Mouse (Mus musculus): ENCODE results near the gene Tmem240. TPM values are rescaled to one million over a fixed set of nuclear protein-coding genes. Genes with fewer than 3 reads are reported as not detected.

The Tmem240 gene
- polyA plus RNA-seq, 1 experiment from 2014 or later: 10.1 TPM

GRCm38 (mm10) chr4:155760613-155761355, 26.2 kb downstream of the Tmem240 start, which contains the start of gene Atad3a:
TSS of gene Atad3a (minus strand) at chr4:155761093.
- ATAC-seq: peak; percentile 97
- H3K4me2 ChIP-seq (replicated peaks): peak within 1 kb of the TSS; percentile 99

DNA sequence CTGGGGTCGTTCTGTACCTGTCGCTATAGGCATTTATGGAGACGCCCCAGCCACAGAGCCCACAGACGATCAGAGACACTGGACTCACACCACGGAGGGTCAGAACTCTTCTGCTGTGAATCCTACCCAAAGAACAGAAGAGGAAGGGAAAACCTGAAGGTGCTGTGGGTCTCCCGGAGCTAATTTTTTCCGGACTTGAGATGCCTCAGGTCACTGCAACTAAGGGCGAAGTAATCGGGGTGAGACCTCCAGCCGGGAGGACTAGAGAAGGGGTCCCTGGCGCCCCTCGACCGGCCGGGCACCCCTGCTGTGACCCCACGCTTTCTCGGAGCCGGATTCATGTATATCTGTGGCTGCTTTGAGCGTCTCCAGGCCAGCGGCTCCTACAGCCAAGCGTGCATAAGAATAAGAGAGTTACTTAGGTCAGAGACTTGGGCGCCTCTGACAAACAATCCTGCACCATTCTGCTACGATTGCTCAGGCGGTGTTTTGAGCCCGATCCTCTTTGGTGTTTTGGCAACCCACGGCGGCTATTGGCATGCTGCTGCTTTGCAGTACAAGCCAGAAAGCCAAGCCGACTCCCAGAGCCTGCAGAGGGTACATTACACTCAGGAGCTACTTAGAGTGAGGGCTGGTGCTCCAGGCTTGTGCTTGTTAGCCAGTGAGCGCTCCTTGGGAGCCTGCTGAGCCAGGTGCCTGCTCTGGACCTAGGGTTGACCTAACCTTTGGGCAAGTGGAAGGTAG, 26.9 kb downstream of the Tmem240 start:
- H3K4me3 ChIP-seq (replicated peaks): peak overlapping the region; percentile 91
- peak; percentile 17 for ATAC-seq
- H3K9ac ChIP-seq (replicated peaks): peak overlapping the region; percentile 82
- WGBS: 3% methylated on average over 28 of the region's 28 CpGs
- H3K27ac ChIP-seq: no peak overlapping the region
- H3K9me3 ChIP-seq: no peaks in the 10 kb centered on the region
- peak overlapping the region; percentile 99 for H3K4me2 ChIP-seq (replicated peaks)
- H3K4me1 ChIP-seq (replicated peaks): peaks cover 26% of the 10 kb centered on the region
- no peaks in the 10 kb centered on the region for H3K27me3 ChIP-seq
- H3K36me3 ChIP-seq: peaks cover 10% of the 10 kb centered on the region

More at GRCm38 (mm10) chr4:155760613-155761355, 26.2 kb downstream of the Tmem240 start, which contains the start of gene Atad3a:
- Histone ChIP-seq H3K4me1 (replicated peaks) (peaks cover 26% of the 10 kb centered on the region), H3K27me3 (no peaks in the 10 kb centered on the region), H3K36me3 (peaks cover 18% of the 10 kb centered on the region), H3K4me3 (replicated peaks) (peak within 1 kb of the TSS; percentile 91), H3K9ac (replicated peaks) (peak within 1 kb of the TSS; percentile 86), H3K27ac (no peak within 1 kb of the TSS), H3K9me3 (no peaks in the 10 kb centered on the region)
- WGBS: under 1% methylated on average over 68 of the region's 68 CpGs

GRCm38 (mm10) chr4:155762357-155762756, 27.8 kb downstream of the Tmem240 start:
- Histone ChIP-seq H3K27ac (no peak overlapping the region), H3K4me3 (replicated peaks) (no peak overlapping the region), H3K27me3 (no peaks in the 10 kb centered on the region), H3K9ac (replicated peaks) (no peak overlapping the region), H3K4me2 (replicated peaks) (no peak overlapping the region), H3K36me3 (peaks cover 2% of the 10 kb centered on the region; the same call in 1 of the 2 replicates), H3K9me3 (no peaks in the 10 kb centered on the region), H3K4me1 (replicated peaks) (peaks cover 26% of the 10 kb centered on the region)
- 90% methylated on average over 3 of the region's 3 CpGs for WGBS
- ATAC-seq: no peak

DNA sequence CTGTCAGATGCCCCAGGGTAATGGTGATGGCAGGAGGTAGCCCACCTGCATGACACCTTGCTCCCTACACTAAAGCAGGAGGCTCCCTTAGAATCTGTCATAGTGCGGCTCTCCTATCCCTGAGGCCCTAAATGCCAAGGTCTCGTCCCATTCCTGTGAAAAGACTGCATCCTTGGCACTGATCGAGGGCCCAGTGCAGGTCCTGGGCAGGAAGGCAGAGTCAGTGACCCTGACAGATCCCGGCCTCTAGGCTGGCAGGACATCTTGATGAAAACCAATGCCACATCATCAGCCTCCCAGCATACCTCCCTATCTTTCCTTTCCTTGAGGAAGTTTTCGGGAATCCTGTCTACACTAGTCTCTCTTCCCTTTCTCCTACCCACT, 34.9 kb downstream of the Tmem240 start:
- 59% methylated on average over 5 of the region's 5 CpGs for WGBS
- Histone ChIP-seq H3K27ac (peak overlapping the region; percentile 37; the same call in 1 of the 2 replicates), H3K9ac (replicated peaks) (peak overlapping the region; percentile 77)

GRCm38 (mm10) chr4:155769880-155770512, 35.4 kb downstream of the Tmem240 start:
- H3K4me3 ChIP-seq (replicated peaks): peak overlapping the region; percentile 49
- H3K27me3 ChIP-seq: peaks cover 45% of the 10 kb centered on the region
- H3K27ac ChIP-seq: peak overlapping the region; percentile 37; the same call in 1 of the 2 replicates
- peaks cover 24% of the 10 kb centered on the region for H3K4me1 ChIP-seq (replicated peaks)
- ATAC-seq: peak; percentile 88
- H3K4me2 ChIP-seq (replicated peaks): peak overlapping the region; percentile 61
- H3K36me3 ChIP-seq: no peaks in the 10 kb centered on the region
- peak overlapping the region; percentile 77 for H3K9ac ChIP-seq (replicated peaks)
- WGBS: under 1% methylated on average over 39 of the region's 39 CpGs
- no peaks in the 10 kb centered on the region for H3K9me3 ChIP-seq

More for the DNA sequence above, 34.9 kb downstream of the Tmem240 start:
- 0 out of 2 replicates have a peak, but pooled peaks have one; percentile 9 for ATAC-seq
- no peaks in the 10 kb centered on the region for H3K36me3 ChIP-seq
- H3K4me2 ChIP-seq (replicated peaks): peak overlapping the region; percentile 61
- H3K9me3 ChIP-seq: no peaks in the 10 kb centered on the region
- H3K27me3 ChIP-seq: peaks cover 40% of the 10 kb centered on the region
- H3K4me3 ChIP-seq (replicated peaks): peak overlapping the region; percentile 49
- peaks cover 19% of the 10 kb centered on the region for H3K4me1 ChIP-seq (replicated peaks)

DNA sequence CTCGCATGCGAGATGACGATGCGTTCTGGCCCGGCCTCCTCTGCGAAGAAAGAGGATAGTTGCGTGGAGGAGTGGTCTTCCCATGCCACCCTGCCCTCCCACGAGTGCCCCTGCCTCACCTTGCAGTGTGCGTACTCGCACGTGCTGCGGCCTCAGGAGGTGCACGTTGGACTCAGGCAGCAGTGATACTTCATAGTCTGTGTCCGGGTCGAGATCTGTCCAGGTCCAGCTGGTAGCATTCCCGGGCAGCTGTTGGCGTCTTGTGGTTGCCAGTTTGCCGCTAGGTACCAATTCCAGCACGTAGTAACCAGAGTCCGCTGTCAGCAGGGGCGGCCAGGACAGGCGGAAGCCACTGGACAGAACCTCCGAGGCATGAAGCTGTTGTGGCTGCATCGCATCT, 36.0 kb downstream of the Tmem240 start:
- 49% methylated on average over 24 of the region's 24 CpGs for WGBS
- no peaks in the 10 kb centered on the region for H3K36me3 ChIP-seq
- no peaks in the 10 kb centered on the region for H3K9me3 ChIP-seq
- 0 out of 2 replicates have a peak overlapping the region, but pooled peaks have one; percentile 37 for H3K27ac ChIP-seq
- peak overlapping the region; percentile 77 for H3K9ac ChIP-seq (replicated peaks)
- H3K4me1 ChIP-seq (replicated peaks): peaks cover 28% of the 10 kb centered on the region
- peak; percentile 41; the same call in 1 of the 2 replicates for ATAC-seq
- H3K4me2 ChIP-seq (replicated peaks): peak overlapping the region; percentile 61
- peak overlapping the region; percentile 49 for H3K4me3 ChIP-seq (replicated peaks)
- peaks cover 51% of the 10 kb centered on the region for H3K27me3 ChIP-seq

DNA sequence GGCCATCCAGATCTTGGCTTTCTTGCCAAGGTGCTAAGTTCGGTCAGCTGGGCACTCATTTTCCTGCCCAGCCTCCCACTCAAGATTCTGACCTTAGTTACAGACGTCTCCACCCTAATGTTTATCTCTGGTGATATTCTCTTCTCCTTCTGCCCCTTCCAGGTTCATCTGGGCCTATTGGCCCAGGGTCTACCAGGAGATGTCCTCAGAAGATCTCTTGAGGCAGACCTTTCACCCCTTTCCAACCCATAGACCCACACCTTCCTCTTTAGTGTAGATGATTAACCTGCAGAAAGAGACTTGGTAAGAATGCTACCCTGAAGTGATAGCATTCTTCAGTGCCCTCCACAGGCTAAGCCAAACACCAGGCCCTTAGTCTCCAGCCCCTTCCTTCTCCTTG, 37.1 kb downstream of the Tmem240 start:
- Histone ChIP-seq H3K4me1 (replicated peaks) (peaks cover 28% of the 10 kb centered on the region), H3K9ac (replicated peaks) (no peak overlapping the region), H3K4me3 (replicated peaks) (no peak overlapping the region), H3K27ac (no peak overlapping the region), H3K36me3 (no peaks in the 10 kb centered on the region), H3K9me3 (no peaks in the 10 kb centered on the region), H3K4me2 (replicated peaks) (no peak overlapping the region), H3K27me3 (peaks cover 55% of the 10 kb centered on the region)
- no peak for ATAC-seq
- WGBS: 87% methylated on average over 2 of the region's 2 CpGs

GRCm38 (mm10) chr4:155772786-155773185, 38.2 kb downstream of the Tmem240 start:
- no peaks in the 10 kb centered on the region for H3K9me3 ChIP-seq
- 88% methylated on average over 13 of the region's 13 CpGs for WGBS
- H3K36me3 ChIP-seq: no peaks in the 10 kb centered on the region
- H3K4me1 ChIP-seq (replicated peaks): peaks cover 28% of the 10 kb centered on the region
- H3K27ac ChIP-seq: no peak overlapping the region
- H3K27me3 ChIP-seq: peaks cover 55% of the 10 kb centered on the region
- H3K4me2 ChIP-seq (replicated peaks): peak overlapping the region; percentile 15; the same call in 1 of the 2 replicates
- no peak for ATAC-seq
- no peak overlapping the region for H3K9ac ChIP-seq (replicated peaks)
- no peak overlapping the region for H3K4me3 ChIP-seq (replicated peaks)

DNA sequence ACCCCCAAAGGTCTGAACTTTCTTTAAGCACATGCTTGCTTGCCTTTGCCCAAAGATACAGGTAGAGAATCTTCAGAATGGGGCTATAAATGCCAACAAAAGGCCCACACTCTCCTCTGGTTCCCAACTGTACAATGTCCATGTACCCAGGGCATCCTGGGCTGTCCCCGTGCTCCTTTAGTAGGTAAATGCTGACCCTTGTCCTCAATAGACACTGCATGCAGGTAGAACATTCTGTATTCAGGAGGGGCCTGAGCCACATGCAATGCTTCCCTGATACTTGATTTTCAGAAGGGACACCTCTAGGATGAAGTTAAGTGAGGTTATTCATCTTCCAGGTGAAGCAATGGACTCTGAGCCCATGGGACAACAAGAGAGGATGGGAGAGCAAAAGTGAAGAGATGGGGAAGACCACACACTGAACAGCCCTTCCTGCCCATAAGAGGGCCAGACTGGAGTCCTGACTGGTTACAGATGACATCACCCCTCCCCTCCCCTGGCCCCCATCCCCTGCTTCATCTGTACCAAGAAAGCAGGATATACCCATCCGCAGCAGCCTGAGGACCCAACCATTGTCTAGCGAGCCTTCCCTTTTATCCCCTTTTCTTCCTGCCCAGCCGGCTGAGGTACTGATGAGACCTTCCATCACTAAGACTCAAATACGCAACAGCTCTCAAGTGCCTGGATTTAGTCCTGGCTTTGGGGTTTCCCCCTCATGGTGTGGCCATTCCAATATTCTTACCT, 38.9 kb downstream of the Tmem240 start:
- ATAC-seq: no peak
- H3K27ac ChIP-seq: no peak overlapping the region
- peak overlapping the region; percentile 38 for H3K4me3 ChIP-seq (replicated peaks)
- H3K4me1 ChIP-seq (replicated peaks): peaks cover 28% of the 10 kb centered on the region
- WGBS: 36% methylated on average over 5 of the region's 5 CpGs
- no peaks in the 10 kb centered on the region for H3K36me3 ChIP-seq
- no peaks in the 10 kb centered on the region for H3K9me3 ChIP-seq
- H3K9ac ChIP-seq (replicated peaks): no peak overlapping the region
- H3K27me3 ChIP-seq: peaks cover 55% of the 10 kb centered on the region
- peak overlapping the region; percentile 61 for H3K4me2 ChIP-seq (replicated peaks)

- H3K9ac ChIP-seq (replicated peaks): peak within 1 kb of the TSS; percentile 54
- peaks cover 55% of the 10 kb centered on the region for H3K27me3 ChIP-seq
- no peaks in the 10 kb centered on the region for H3K36me3 ChIP-seq
- 4% methylated on average over 35 of the region's 35 CpGs for WGBS
- H3K4me3 ChIP-seq (replicated peaks): peak within 1 kb of the TSS; percentile 38
- no peaks in the 10 kb centered on the region for H3K9me3 ChIP-seq
- peak; percentile 75 for ATAC-seq
- peak within 1 kb of the TSS; percentile 27 for H3K27ac ChIP-seq
- H3K4me2 ChIP-seq (replicated peaks): peak within 1 kb of the TSS; percentile 61
- H3K4me1 ChIP-seq (replicated peaks): peaks cover 27% of the 10 kb centered on the region
These were observed 39.7 kb downstream of the Tmem240 start, which contains the start of gene Vwa1 for GRCm38 (mm10) chr4:155774280-155774754. TSS of gene Vwa1 (minus strand) at chr4:155774698.
